Mouse (Mus musculus): ENCODE measurements around the gene Gch1. TPM values are rescaled to one million over a fixed set of nuclear protein-coding genes. Genes with fewer than 3 reads are reported as not detected.
A peak's percentile ranks its signal among the peaks of the same experiment; 100 is the strongest.
"Not testable (repeated sequence)": the region's sequence is repeated elsewhere in the genome, so short reads cannot be mapped to it uniquely, and the experiment has no call there.

Gch1 gene
- total RNA-seq, 2 experiments from 2014 or later: 154 to 197 TPM

DNA sequence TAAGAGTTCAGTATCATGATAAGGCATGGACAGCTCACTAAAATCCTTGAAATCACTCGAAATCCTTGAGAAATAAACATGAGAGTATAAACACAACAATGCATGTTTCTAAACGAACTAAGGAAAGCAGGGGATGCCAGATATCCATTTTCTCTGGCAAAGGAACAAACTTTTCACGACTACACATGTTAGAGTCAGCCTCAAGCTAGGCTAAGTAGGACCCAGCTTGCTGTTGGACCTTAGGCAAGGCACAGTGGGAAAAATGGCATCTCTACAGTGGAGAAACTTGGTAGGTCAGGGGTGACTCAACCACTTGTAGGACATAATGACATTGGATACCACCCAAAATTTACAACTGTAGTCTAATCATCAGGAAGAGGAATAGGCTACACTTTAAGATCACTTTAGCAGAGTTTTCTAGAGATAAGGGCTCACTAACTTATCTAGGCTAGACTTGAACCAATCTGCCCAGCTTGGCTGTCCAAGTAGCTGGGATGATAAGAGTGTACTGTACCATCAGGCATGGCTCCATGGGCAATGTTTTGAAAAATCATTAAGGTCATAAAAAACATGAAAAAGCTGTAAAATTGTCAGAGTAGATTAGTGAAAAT is 18.6 kb downstream of the Gch1 start:
- ATAC-seq (replicated peaks; ENCODE audit: low FRiP score, poor library complexity, severe bottlenecking): no peak

DNA sequence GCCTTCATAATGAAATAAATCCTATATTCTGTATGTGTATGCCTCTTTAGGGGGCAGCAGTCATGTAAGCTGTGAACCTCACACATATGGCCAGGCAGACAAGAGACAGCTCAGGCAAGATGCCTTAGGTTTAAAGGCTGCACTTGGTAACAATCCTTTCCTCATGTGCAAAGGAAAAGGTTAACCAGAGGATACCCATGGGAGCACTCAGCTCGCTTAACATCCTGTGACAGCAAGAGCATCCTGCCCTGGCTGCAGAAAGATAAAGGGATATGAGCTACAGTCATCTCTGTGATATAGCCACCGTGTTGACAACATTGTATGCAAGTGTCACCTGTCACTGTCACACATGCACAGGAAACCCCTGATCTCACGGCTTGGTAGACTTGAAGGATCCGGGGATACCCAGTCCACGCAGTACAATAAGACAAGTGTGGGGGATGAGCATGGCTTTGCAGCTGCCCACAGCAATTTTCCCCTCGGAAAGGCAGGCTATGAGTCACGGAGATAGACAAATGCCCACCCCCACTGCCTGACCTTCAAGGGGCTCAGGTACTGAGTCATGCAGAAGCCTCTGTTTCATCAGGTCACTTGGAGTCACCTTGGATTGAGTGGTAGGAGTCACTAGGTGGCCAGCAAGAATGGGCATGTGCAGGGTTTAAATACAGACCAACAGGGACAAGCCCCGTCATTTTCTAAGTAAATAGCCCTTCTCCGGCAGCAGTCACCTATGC is 19.4 kb downstream of the Gch1 start:
- ATAC-seq (replicated peaks; ENCODE audit: low FRiP score, poor library complexity, severe bottlenecking): no peak

DNA sequence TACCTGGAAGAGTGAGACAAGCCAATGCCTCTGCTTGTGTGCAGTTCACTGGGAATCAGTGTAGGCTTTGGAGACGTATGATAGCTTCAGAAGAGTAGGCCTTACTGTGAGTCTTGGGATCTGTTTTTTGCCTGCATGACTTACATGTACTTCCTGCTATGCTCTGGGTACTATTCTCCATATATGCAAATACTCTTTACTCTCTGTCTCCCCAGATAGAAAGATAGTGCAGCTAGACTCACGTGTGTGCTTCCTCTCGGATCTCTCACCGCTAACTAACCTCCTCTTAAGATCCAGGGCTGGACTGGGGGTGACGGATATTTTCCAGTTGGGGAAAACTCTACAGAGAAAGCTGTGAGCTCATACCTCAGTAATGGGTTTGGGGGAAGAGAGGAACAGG is 23.5 kb downstream of the Gch1 start:
- ATAC-seq (replicated peaks; ENCODE audit: low FRiP score, poor library complexity, severe bottlenecking): no peak

DNA sequence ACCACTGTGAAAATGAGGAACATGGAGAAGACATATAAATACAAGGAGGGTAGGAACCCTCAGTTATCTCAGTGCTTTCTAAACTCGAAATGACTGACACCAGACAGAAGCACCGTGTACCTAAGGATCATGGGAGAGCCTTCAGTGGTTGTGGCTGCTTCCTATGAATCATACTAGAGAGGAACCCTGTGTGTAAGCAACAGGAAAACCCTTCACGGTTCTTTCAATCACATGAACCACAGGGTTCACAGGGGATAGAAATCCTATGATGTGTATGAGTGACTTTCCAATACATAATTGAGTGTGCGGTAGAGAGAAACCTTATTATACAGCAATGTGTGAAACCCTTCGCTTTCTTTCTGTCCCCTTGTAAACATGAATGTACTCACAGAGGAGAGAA is 24.1 kb downstream of the Gch1 start:
- no peak for ATAC-seq (replicated peaks; ENCODE audit: low FRiP score, poor library complexity, severe bottlenecking)

GRCm38 (mm10) chr14:47161921-47162427 is 27.2 kb downstream of the Gch1 start:
- no peak for ATAC-seq (replicated peaks; ENCODE audit: low FRiP score, poor library complexity, severe bottlenecking)

- ATAC-seq (replicated peaks; ENCODE audit: low FRiP score, poor library complexity, severe bottlenecking): no peak
These were observed 29.1 kb downstream of the Gch1 start for GRCm38 (mm10) chr14:47160051-47160640.

GRCm38 (mm10) chr14:47154303-47154702 is 34.9 kb downstream of the Gch1 start:
- no peak for ATAC-seq (replicated peaks; ENCODE audit: low FRiP score, poor library complexity, severe bottlenecking)

GRCm38 (mm10) chr14:47151306-47151705 is 37.9 kb downstream of the Gch1 start:
- ATAC-seq (replicated peaks; ENCODE audit: low FRiP score, poor library complexity, severe bottlenecking): no peak

GRCm38 (mm10) chr14:47144326-47144725 is 44.9 kb downstream of the Gch1 start:
- no peak for ATAC-seq (replicated peaks; ENCODE audit: low FRiP score, poor library complexity, severe bottlenecking)

GRCm38 (mm10) chr14:47138853-47139252 is 50.4 kb downstream of the Gch1 start:
- ATAC-seq (replicated peaks; ENCODE audit: low FRiP score, poor library complexity, severe bottlenecking): no peak

- peak; percentile 67 for ATAC-seq (replicated peaks; ENCODE audit: low FRiP score, poor library complexity, severe bottlenecking)
These were observed 52.6 kb downstream of the Gch1 start for GRCm38 (mm10) chr14:47136637-47137036.

DNA sequence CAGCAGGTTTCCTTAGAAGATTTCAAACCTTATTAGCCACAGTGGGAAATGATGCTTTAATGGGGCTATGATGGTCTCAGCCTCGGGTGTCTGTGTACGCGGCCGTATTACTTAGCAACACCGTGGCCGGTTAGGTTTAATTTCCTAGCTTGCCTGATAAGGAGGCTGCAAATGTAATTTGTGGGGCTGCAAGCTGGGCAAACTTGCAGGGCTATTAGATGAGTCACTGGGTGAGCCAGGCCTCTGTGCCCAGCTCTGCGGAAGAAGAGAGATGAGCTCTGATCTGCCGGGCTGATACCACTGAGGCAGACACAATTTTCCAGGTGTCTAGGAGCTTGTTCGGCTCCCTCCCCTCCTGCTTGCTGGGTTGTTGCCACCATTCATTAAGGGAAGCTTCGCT is 55.3 kb downstream of the Gch1 start:
- no peak for ATAC-seq (replicated peaks; ENCODE audit: low FRiP score, poor library complexity, severe bottlenecking)

GRCm38 (mm10) chr14:47127987-47128386 is 61.2 kb downstream of the Gch1 start:
- ATAC-seq (replicated peaks; ENCODE audit: low FRiP score, poor library complexity, severe bottlenecking): 0 out of 2 replicates have a peak, but pooled peaks have one; percentile 36

DNA sequence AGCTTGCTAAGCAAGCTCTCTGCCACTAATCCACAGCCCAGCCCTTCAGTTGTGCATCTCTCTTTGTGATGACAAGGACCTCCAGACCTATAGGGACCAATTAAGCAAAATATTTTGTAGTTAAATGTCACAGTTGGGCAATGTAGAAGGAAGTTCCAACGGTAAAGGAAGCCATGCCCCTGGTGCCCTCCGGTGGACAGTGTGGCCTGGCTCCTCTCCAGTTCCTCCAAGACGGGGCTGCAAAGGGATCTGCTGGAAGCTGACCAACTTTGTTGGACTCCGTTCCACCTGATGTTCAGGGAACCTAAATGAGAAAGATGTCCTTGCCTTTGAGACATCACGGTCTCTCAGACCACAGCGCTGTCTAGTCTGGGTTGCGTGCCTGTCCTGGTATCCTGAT is 71.7 kb downstream of the Gch1 start:
- no peak for ATAC-seq (replicated peaks; ENCODE audit: low FRiP score, poor library complexity, severe bottlenecking)

DNA sequence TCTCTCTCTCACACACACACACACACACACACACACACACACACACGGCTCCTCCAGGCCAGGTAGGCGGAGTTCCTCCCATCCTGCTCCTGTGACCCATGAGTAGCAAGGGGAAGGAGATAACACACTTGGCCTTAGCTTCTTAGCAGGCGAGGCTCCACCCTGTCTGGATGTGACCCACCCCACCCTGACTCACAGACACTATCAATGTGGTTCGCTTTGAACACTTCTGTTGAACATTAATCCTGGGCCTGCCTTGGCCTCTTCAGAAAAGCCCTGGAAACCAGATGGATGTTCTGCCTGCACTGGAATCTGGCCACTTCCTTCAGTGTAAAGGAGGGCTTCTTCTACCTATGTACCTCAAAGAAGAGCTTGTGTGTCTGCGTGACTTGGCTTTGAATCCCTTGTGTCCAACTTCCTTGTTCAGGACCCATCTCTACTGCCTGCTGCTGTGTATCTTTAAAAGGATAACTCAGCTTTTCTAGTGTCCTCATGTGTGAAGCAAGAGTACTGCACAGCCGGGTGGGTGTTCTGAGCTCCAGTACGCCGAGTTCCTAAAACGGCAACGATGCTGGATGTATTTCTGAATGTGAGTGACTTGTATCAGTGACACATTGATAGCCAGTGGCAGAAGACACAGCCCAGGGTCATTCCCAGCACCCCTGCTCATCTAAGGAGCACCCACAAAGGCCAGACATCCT is 73.0 kb downstream of the Gch1 start:
- peak; percentile 94 for ATAC-seq (replicated peaks; ENCODE audit: low FRiP score, poor library complexity, severe bottlenecking)

GRCm38 (mm10) chr14:47115154-47115553 is 74.1 kb downstream of the Gch1 start:
- peak; percentile 61 for ATAC-seq (replicated peaks; ENCODE audit: low FRiP score, poor library complexity, severe bottlenecking)

GRCm38 (mm10) chr14:47111341-47111740 is 77.9 kb downstream of the Gch1 start:
- no peak for ATAC-seq (replicated peaks; ENCODE audit: low FRiP score, poor library complexity, severe bottlenecking)

DNA sequence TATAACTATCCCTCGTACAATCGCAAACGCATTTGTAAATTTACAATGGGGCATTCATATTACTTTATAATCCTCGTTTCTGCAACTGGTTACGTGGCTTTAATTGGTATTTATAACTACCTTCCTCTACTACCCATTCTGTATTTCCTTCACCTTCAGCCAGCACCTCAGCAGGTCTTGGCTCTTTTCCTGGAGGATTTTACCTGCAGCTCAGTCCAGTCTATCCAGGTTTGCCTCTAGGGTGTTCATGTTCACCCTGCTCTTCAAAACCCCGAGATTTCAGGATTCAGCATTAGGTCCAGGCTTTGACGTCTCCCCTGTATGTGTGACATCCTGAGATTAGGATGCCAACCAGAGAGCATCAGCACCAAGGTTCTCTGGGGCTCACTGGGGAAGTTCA is 78.8 kb downstream of the Gch1 start:
- ATAC-seq (replicated peaks; ENCODE audit: low FRiP score, poor library complexity, severe bottlenecking): not testable (repeated sequence)

DNA sequence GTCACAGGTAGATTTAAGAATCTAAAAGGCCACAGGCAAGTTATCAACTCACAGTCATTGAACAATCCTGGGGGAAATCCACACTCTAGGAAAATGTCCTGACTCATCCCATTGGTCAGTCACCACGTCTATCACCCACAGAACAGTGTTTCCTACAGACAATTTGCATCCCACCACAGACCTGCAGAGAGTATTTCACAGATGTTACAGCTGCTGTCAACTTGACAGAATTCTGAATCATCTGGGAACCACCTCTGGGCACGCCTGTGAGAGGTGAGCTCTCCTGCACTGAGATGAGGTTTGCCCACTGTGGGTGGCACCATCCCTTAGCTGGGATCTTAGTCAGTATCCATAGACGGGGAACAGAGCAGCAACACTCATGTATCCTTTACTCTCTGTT is 81.8 kb downstream of the Gch1 start:
- no peak for ATAC-seq (replicated peaks; ENCODE audit: low FRiP score, poor library complexity, severe bottlenecking)

DNA sequence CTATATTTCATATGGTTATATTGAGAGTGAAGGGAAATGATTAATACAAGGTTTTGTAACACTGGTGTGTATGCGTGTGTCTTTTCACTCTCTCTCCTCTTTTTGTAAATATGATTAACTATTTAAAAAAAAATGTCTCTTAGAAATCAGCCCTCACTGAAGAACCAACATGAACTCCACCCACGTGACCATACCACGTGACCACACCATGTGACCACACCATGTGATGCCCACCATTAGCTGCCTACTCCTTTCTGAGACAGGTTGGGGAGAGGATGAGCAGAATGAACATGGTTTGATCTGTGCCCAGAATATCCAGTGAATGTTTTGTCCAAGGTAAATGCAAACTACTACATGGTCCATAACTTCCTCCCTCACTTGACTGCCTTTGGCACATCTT is 83.5 kb downstream of the Gch1 start:
- no peak for ATAC-seq (replicated peaks; ENCODE audit: low FRiP score, poor library complexity, severe bottlenecking)

- no peak for ATAC-seq (replicated peaks; ENCODE audit: low FRiP score, poor library complexity, severe bottlenecking)
These were observed 84.0 kb downstream of the Gch1 start for GRCm38 (mm10) chr14:47105174-47105557.
